Mouse (Mus musculus): Measurements from ENCODE around the gene Zfp981. TPM values are rescaled to one million over a fixed set of nuclear protein-coding genes. Genes with fewer than 3 reads are reported as not detected.
"Not testable (repeated sequence)": the region's sequence is repeated elsewhere in the genome, so short reads cannot be mapped to it uniquely, and the experiment has no call there.

Zfp981 gene
- total RNA-seq (2014; rRNA removed), result not detected in 2 replicates
- not detected in 2 replicates for polyA plus RNA-seq (2012; rRNA removed)

GRCm38 (mm10) chr4:146501727-146502126 is at the start of gene Zfp981:
Gene Zfp981, plus strand, starts transcription at chr4:146502027.
- H3K9ac ChIP-seq (ENCODE audit: low read depth, low read length); H3K4me1 ChIP-seq (ENCODE audit: control insufficient read depth, insufficient read depth, low read length); H3K36me3 ChIP-seq (ENCODE audit: control insufficient read depth, insufficient read depth, low read length); DNase-seq (ENCODE audit: extremely low read depth, low read depth, low spot score); H3K27me3 ChIP-seq (ENCODE audit: control insufficient read depth, insufficient read depth, low read length); H3K4me3 ChIP-seq (ENCODE audit: insufficient read depth, low read depth, low read length); H3K27ac ChIP-seq (replicated peaks; ENCODE audit: insufficient read depth, low read depth, low read length); H3K79me2 ChIP-seq (ENCODE audit: control insufficient read depth, insufficient read depth, low read length): not testable (repeated sequence)
- 82% methylated on average over 4 of the region's 4 CpGs for WGBS

- not testable (repeated sequence) for H3K4me1 ChIP-seq (ENCODE audit: control insufficient read depth, insufficient read depth, low read length); H3K27me3 ChIP-seq (ENCODE audit: control insufficient read depth, insufficient read depth, low read length)
- 76% methylated on average over 2 of the region's 2 CpGs for WGBS
Measured at GRCm38 (mm10) chr4:146452576-146452975, 49.3 kb upstream of the Zfp981 start.

GRCm38 (mm10) chr4:146454170-146454569 is 47.7 kb upstream of the Zfp981 start:
- H3K27ac ChIP-seq (replicated peaks; ENCODE audit: insufficient read depth, low read depth, low read length); H3K36me3 ChIP-seq (ENCODE audit: control insufficient read depth, insufficient read depth, low read length); H3K27me3 ChIP-seq (ENCODE audit: control insufficient read depth, insufficient read depth, low read length); H3K9ac ChIP-seq (ENCODE audit: low read depth, low read length); H3K79me2 ChIP-seq (ENCODE audit: control insufficient read depth, insufficient read depth, low read length); H3K4me1 ChIP-seq (ENCODE audit: control insufficient read depth, insufficient read depth, low read length); H3K4me3 ChIP-seq (ENCODE audit: insufficient read depth, low read depth, low read length); DNase-seq (ENCODE audit: extremely low read depth, low read depth, low spot score): not testable (repeated sequence)
- WGBS, result 55% methylated on average over 1 of the region's 1 CpGs

More at GRCm38 (mm10) chr4:146452576-146452975, 49.3 kb upstream of the Zfp981 start:
- H3K79me2 ChIP-seq (ENCODE audit: control insufficient read depth, insufficient read depth, low read length); H3K36me3 ChIP-seq (ENCODE audit: control insufficient read depth, insufficient read depth, low read length); H3K9ac ChIP-seq (ENCODE audit: low read depth, low read length); H3K4me3 ChIP-seq (ENCODE audit: insufficient read depth, low read depth, low read length); DNase-seq (ENCODE audit: extremely low read depth, low read depth, low spot score); H3K27ac ChIP-seq (replicated peaks; ENCODE audit: insufficient read depth, low read depth, low read length): not testable (repeated sequence)

DNA sequence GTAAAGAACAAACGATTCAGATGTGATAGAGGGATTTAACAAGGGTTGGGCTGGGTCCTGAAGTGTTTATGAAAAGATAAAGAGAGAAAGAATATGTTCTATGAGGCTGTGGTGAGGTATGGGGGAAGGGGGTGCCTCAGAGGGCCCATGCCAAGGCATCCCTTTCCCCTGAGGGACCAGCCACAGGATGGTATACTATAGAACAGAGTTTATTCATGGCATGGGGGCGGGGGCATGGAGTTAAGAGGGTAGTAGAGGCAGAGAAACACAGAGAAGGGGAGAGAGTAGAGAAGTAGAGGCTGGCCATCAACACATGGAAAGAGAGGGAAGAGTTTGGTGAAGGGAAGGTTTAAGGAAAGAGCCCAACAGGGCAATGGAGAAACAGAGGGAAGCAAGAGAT is 46.9 kb upstream of the Zfp981 start:
- Histone ChIP-seq H3K27me3 (ENCODE audit: control insufficient read depth, insufficient read depth, low read length) (no peaks in the 10 kb centered on the region; the same call in 1 of the 2 replicates), H3K36me3 (ENCODE audit: control insufficient read depth, insufficient read depth, low read length) (no peaks in the 10 kb centered on the region), H3K27ac (replicated peaks; ENCODE audit: insufficient read depth, low read depth, low read length) (no peak overlapping the region), H3K79me2 (ENCODE audit: control insufficient read depth, insufficient read depth, low read length) (no peaks in the 10 kb centered on the region), H3K9ac (ENCODE audit: low read depth, low read length) (no peak overlapping the region), H3K4me3 (ENCODE audit: insufficient read depth, low read depth, low read length) (no peak overlapping the region), H3K4me1 (ENCODE audit: control insufficient read depth, insufficient read depth, low read length) (no peaks in the 10 kb centered on the region)
- TF ChIP-seq CTCF (IDR thresholded peaks at IDR 0.05; ENCODE audit: low read depth, low read length) (no peak), POLR2A (IDR thresholded peaks at IDR 0.05; ENCODE audit: extremely low read depth, insufficient read depth, low read length) (no peak)
- 38% methylated on average over 2 of the region's 2 CpGs for WGBS
- DNase-seq (ENCODE audit: extremely low read depth, low read depth, low spot score), result no peak

DNA sequence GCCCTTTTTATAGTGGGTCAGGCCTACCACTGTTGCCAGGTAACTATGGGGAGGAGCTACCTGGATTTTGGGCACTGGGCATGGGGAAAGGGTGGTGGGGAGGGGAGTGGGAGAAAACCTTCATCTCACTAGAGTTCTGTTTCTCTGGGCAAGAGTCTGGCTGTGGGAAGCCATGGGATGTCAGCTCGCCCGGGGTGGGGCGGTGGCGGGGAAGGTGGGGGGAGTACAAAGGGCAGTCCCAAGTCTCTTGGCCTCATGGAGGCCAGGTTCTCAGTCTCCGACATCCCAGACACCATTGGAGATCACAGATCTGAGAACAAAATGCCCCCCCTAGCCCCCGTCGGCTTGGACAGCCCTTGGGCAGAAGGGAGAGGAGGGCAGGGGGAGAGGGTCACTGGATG is 46.5 kb upstream of the Zfp981 start:
- no peaks in the 10 kb centered on the region for H3K4me1 ChIP-seq (ENCODE audit: control insufficient read depth, insufficient read depth, low read length)
- H3K27me3 ChIP-seq (ENCODE audit: control insufficient read depth, insufficient read depth, low read length), result no peaks in the 10 kb centered on the region; the same call in 1 of the 2 replicates
- WGBS, result 91% methylated on average over 7 of the region's 7 CpGs
- H3K4me3 ChIP-seq (ENCODE audit: insufficient read depth, low read depth, low read length), result no peak overlapping the region
- no peak overlapping the region for H3K27ac ChIP-seq (replicated peaks; ENCODE audit: insufficient read depth, low read depth, low read length)
- TF ChIP-seq POLR2A (IDR thresholded peaks at IDR 0.05; ENCODE audit: extremely low read depth, insufficient read depth, low read length) (no peak), CTCF (IDR thresholded peaks at IDR 0.05; ENCODE audit: low read depth, low read length) (no peak)
- H3K36me3 ChIP-seq (ENCODE audit: control insufficient read depth, insufficient read depth, low read length), result no peaks in the 10 kb centered on the region
- no peak overlapping the region for H3K9ac ChIP-seq (ENCODE audit: low read depth, low read length)
- DNase-seq (ENCODE audit: extremely low read depth, low read depth, low spot score), result no peak
- no peaks in the 10 kb centered on the region for H3K79me2 ChIP-seq (ENCODE audit: control insufficient read depth, insufficient read depth, low read length)

GRCm38 (mm10) chr4:146456061-146456726 is 45.6 kb upstream of the Zfp981 start:
- no peaks in the 10 kb centered on the region for H3K36me3 ChIP-seq (ENCODE audit: control insufficient read depth, insufficient read depth, low read length)
- no peak overlapping the region for H3K9ac ChIP-seq (ENCODE audit: low read depth, low read length)
- no peaks in the 10 kb centered on the region; the same call in 1 of the 2 replicates for H3K27me3 ChIP-seq (ENCODE audit: control insufficient read depth, insufficient read depth, low read length)
- H3K27ac ChIP-seq (replicated peaks; ENCODE audit: insufficient read depth, low read depth, low read length), result no peak overlapping the region
- H3K79me2 ChIP-seq (ENCODE audit: control insufficient read depth, insufficient read depth, low read length), result no peaks in the 10 kb centered on the region
- no peak overlapping the region for H3K4me3 ChIP-seq (ENCODE audit: insufficient read depth, low read depth, low read length)
- no peaks in the 10 kb centered on the region for H3K4me1 ChIP-seq (ENCODE audit: control insufficient read depth, insufficient read depth, low read length)
- DNase-seq (ENCODE audit: extremely low read depth, low read depth, low spot score), result no peak
- WGBS, result 70% methylated on average over 4 of the region's 4 CpGs
- no peak for TF ChIP-seq CTCF (IDR thresholded peaks at IDR 0.05; ENCODE audit: low read depth, low read length)
- TF ChIP-seq POLR2A (IDR thresholded peaks at IDR 0.05; ENCODE audit: extremely low read depth, insufficient read depth, low read length), result no peak
